Mouse (Mus musculus): ENCODE results near the gene Zc3h12b. TPM values are rescaled to one million over a fixed set of nuclear protein-coding genes. Genes with fewer than 3 reads are reported as not detected.

Zc3h12b gene
- polyA plus RNA-seq, 2 experiments from 2014 or later = 1.2 to 2.0 TPM

Other genes with a start within 250 kb of the Zc3h12b start
- not detected for gene Asb12, start 153.7 kb upstream of the Zc3h12b start, polyA plus RNA-seq (2017; shearing (Covaris generic))
- gene Pfn5, start 153.6 kb upstream of the Zc3h12b start, polyA plus RNA-seq (2017; shearing (Covaris generic)) = not detected
- gene Zc4h2, start 53.2 kb upstream of the Zc3h12b start, polyA plus RNA-seq (2017; shearing (Covaris generic)) = 1 to 10 TPM; 3.8 to 7.4 TPM
- gene Las1l, start 245.3 kb downstream of the Zc3h12b start, polyA plus RNA-seq (2017; shearing (Covaris generic)) = 100 to 1,000 TPM in 1 of 2 experiments, 10 to 100 TPM in 1; 57.8 to 125 TPM